Mouse (Mus musculus) neutrophil, adult 83 days (primary cell): ENCODE results near the gene Zfp426. TPM values are rescaled to one million over a fixed set of nuclear protein-coding genes. Genes with fewer than 3 reads are reported as not detected.

Source experiments
- total RNA-seq, 2 experiments: library from RNA; stranded (reverse); gene quantifications; one replicate each; pipeline ENCODE4 v1.2.4; 2023

The Zfp426 gene
- 10 to 100 TPM; 14.0 to 17.5 TPM for total RNA-seq

DNA sequence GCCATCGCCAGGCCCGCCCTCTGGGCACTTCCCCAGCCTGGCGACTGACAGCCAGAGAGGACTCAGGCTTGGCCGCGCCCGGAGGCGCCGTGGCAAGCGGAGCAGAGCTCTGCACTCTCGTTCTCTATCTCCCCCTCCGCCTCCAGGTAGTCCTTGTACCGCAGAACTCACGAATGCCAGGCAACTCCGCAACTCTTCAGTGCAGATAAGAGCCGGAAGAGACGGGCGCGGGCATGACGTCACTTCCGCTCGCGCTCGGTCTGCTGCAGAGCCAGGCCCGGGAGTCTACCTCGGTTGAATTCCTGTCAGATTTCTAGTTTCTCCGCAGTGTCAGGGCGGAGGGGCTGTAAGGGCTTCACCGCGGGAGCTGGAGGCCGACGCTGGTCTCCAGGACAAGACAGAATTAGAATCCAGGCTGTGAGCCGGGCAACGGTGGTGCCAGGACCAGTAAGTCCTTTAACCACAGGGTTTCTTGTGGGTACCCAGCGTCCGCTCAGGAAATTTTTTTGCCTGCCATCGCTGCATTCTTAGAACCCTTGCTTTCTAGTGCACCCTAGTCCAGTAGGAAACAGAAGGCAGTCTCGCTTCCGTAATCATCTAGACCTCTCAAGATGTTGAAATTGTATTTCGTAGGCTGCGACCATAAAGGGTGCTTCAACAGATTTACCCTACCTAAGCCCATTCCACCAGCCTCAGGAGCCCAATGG is at the start of gene Zfp426:
Gene Zfp426, minus strand, starts transcription at position 220 of the 707 bp plus-strand sequence.

GRCm38 (mm10) chr9:20521306-20521957 is 28.9 kb upstream of the Zfp426 start, which contains the start of gene Zfp266:
Gene Zfp266 (minus strand): TSS chr9:20521417.

DNA sequence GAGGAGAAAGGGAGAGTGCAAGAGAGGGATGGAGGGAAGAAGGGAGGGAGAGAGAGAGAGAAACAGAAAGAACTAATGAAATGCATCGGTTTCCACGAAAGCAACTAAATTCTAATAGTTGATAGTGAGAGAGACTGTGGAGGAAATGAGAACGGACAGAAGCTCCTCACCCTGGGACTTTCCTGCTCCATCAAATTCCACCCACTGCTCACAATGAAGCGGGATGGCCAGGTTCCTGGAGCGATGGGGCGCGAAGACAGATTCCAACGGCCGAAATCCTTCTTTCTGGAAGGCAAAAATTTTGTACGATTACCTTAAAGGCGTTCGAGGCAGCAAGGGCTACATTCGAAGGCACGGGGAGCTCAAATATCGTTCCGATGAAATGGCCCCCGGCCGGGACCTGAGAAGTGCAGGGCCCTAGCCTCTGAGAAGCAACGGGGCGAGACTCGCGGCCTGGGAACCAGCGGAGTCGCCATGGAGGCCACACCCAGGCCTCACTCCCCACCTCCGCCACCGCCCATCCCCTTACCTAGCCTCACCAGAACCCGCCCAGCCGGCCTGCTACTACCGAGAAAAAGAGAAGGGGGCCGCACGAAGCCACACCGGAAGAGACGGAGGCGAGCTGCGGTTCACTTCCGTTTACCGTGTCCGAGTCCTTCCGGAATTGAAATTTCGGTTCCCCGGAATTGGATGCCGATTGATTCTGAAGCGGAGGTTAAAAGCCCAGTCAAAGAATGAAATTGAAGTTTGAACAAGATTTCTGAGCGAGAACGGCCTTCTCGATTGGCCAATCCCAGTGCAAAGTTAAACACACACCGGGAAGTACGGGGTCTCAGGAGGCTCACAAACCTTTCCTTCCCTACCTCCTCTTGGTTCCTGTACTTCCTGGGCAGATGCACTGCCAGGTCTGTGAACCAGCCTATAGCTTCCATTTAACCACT is 32.9 kb downstream of the Zfp426 start, which contains the start of gene Zfp26:
Gene Zfp26, minus strand, starts transcription at position 786 of the 941 bp plus-strand sequence.

Other genes starting within 250 kb of the Zfp426 start
- gene Olfr39, start 210.4 kb downstream of the Zfp426 start, total RNA-seq, result not detected
- gene Olfr873, start 194.2 kb downstream of the Zfp426 start, total RNA-seq, result not detected
- not detected for gene Olfr18, start 156.7 kb downstream of the Zfp426 start, total RNA-seq
- gene Zfp560, start 107.6 kb downstream of the Zfp426 start, total RNA-seq, result 1 to 10 TPM; 1.2 to 2.4 TPM
- gene Zfp26, start 32.6 kb downstream of the Zfp426 start, total RNA-seq, result 10 to 100 TPM; 17.7 to 19.7 TPM
- gene Zfp266, start 28.7 kb upstream of the Zfp426 start, total RNA-seq, result 10 to 100 TPM; 15.9 to 16.2 TPM
- 1 to 10 TPM; 1.7 to 3.2 TPM for gene Zfp846, start 88.5 kb upstream of the Zfp426 start, total RNA-seq
- gene Ubl5, start 150.1 kb upstream of the Zfp426 start, total RNA-seq, result 100 to 1,000 TPM; 321 to 327 TPM
- gene Fbxl12, start 152.0 kb upstream of the Zfp426 start, total RNA-seq, result 10 to 100 TPM; 18.3 to 21.1 TPM
- 1 to 10 TPM; 7.9 to 8.7 TPM for gene Pin1, start 159.3 kb upstream of the Zfp426 start, total RNA-seq